8 mouse cellular contexts compared by ENCODE assay signal in genomic region chr9:106421865-106422160, GRCm38 (mm10). TPM values are rescaled to one million over a fixed set of nuclear protein-coding genes. Genes with fewer than 3 reads are reported as not detected.
DNase-seq lines count a peak whose midpoint lies in the region; ATAC-seq and TF ChIP-seq lines count a peak whose summit lies in the region.

No protein-coding gene starts in this region.

- no peaks in the 10 kb centered on the region; the same call in 1 of the 2 replicates for H3K27me3 ChIP-seq in forebrain, embryonic 16.5 days (replicated peaks; ENCODE audit: control insufficient read depth, insufficient read depth, low read length)
- H3K27me3 ChIP-seq in thymus, adult 2 months (ENCODE audit: control insufficient read depth, insufficient read depth, low read length): no peaks in the 10 kb centered on the region

- in situ Hi-C loops in ES-E14 (cut with MboI; ENCODE audit: low sequenced_read_pairs in 2 of 2, unreplicated experiment in 2 of 2): loop anchor here (5.0 to 10.0 kb wide), 2 partner anchors 127 to 130 kb away; no protein-coding TSS in a partner anchor

- H3K9ac ChIP-seq in ES-E14 (ENCODE audit: insufficient read depth, low read depth, low read length, poor library complexity, severe bottlenecking): no peak overlapping the region
- H3K9ac ChIP-seq in forebrain, embryonic 16.5 days (replicated peaks; ENCODE audit: low read depth, low read length): no peak overlapping the region

- intact Hi-C loops in heart, postnatal 36 days (cut with DNase I): loop anchor here (1.0 to 5.0 kb wide), 4 partner anchors 72 to 265 kb away; partner anchors contain the start of gene Glyctk

- H3K4me3 ChIP-seq in ES-E14 (ENCODE audit: insufficient read depth in 1 of 2, low read depth in 1 of 2, low read length in 2 of 2, poor library complexity in 1 of 2, severe bottlenecking in 1 of 2): no peak overlapping the region
- no peak overlapping the region for H3K4me3 ChIP-seq in forebrain, embryonic 16.5 days (replicated peaks; ENCODE audit: low read length)
- H3K4me3 ChIP-seq in lung, adult 2 months (replicated peaks; ENCODE audit: extremely low read depth, low read depth, low read length): no peak overlapping the region
- H3K4me3 ChIP-seq in olfactory bulb, adult 2 months (ENCODE audit: insufficient read depth, low read depth, low read length): no peak overlapping the region
- H3K4me3 ChIP-seq in thymus, adult 2 months (ENCODE audit: control insufficient read depth, insufficient read depth, low read length): no peak overlapping the region

- no peaks in the 10 kb centered on the region for H3K36me3 ChIP-seq in ES-E14 (ENCODE audit: control insufficient read depth, insufficient read depth, low read length, poor library complexity, severe bottlenecking)
- no peaks in the 10 kb centered on the region for H3K36me3 ChIP-seq in forebrain, embryonic 16.5 days (ENCODE audit: control insufficient read depth, insufficient read depth)
- no peaks in the 10 kb centered on the region for H3K36me3 ChIP-seq in thymus, adult 2 months (ENCODE audit: control insufficient read depth, insufficient read depth, low read length)

- ATAC-seq in forebrain, embryonic 16.5 days: peak; percentile 83

- peaks cover 0 to 20% of the 10 kb centered on the region in 2 experiments; a peak in 2 of 4 replicates for H3K4me1 ChIP-seq in ES-E14 (ENCODE audit: control insufficient read depth in 2 of 2, insufficient read depth in 2 of 2, low read length in 2 of 2, poor library complexity in 1 of 2)
- peaks cover 28% of the 10 kb centered on the region for H3K4me1 ChIP-seq in forebrain, embryonic 16.5 days (replicated peaks; ENCODE audit: control insufficient read depth, insufficient read depth, low read length)
- peaks cover 9% of the 10 kb centered on the region for H3K4me1 ChIP-seq in lung, adult 2 months (ENCODE audit: control insufficient read depth, insufficient read depth, low read length)
- H3K4me1 ChIP-seq in olfactory bulb, adult 2 months (ENCODE audit: control insufficient read depth, insufficient read depth, low read length): peaks cover 42% of the 10 kb centered on the region
- H3K4me1 ChIP-seq in thymus, adult 2 months (replicated peaks; ENCODE audit: control insufficient read depth, insufficient read depth, low read length): peaks cover 7% of the 10 kb centered on the region

- TF ChIP-seq POLR2A in lung, adult 2 months (IDR thresholded peaks at IDR 0.05; ENCODE audit: borderline replicate concordance, extremely low read depth, low read depth, low read length): no peak
- TF ChIP-seq POLR2A in olfactory bulb, adult 2 months (IDR thresholded peaks at IDR 0.05; ENCODE audit: insufficient read depth, low read depth, low read length): no peak
- TF ChIP-seq POLR2A in thymus, adult 2 months (IDR thresholded peaks at IDR 0.05; ENCODE audit: control insufficient read depth, extremely low read depth, insufficient read depth, low read length, poor library complexity): no peak

- H3K27ac ChIP-seq in ES-E14 (ENCODE audit: insufficient read depth, low read depth, low read length, poor library complexity, severe bottlenecking): no peak overlapping the region
- no peak overlapping the region for H3K27ac ChIP-seq in forebrain, embryonic 16.5 days (ENCODE audit: low read length)
- H3K27ac ChIP-seq in olfactory bulb, adult 2 months (ENCODE audit: insufficient read depth, low read depth, low read length): no peak overlapping the region
- H3K27ac ChIP-seq in thymus, adult 2 months (ENCODE audit: control insufficient read depth, insufficient read depth, low read length): no peak overlapping the region

- H3K9me3 ChIP-seq in ES-E14 (ENCODE audit: control insufficient read depth, insufficient read depth, low read depth, low read length): no peaks in the 10 kb centered on the region
- no peaks in the 10 kb centered on the region for H3K9me3 ChIP-seq in forebrain, embryonic 16.5 days (ENCODE audit: control insufficient read depth, low read length)

- 1% methylated on average over 3 of the region's 3 CpGs for WGBS in forebrain, embryonic 16.5 days
- 0% methylated on average over 3 of the region's 3 CpGs for WGBS in lung, adult 2 months
- 0% methylated on average over 3 of the region's 3 CpGs for WGBS in olfactory bulb, adult 2 months
- 0% methylated on average over 3 of the region's 3 CpGs for WGBS in thymus, adult 2 months

- 0 out of 2 replicates have a peak overlapping the region, but pooled peaks have one; percentile 6 for H3K4me2 ChIP-seq in forebrain, embryonic 16.5 days (ENCODE audit: low read length)

- peak; percentile 89 for DNase-seq in ES-E14 (ENCODE audit: low read depth, low spot score)
- DNase-seq in cerebellum, adult 11 months: peak; percentile 78
- peak; percentile 85 to 88 for DNase-seq in heart, postnatal 36 days
- peak; percentile 83 to 94 for DNase-seq in layer of hippocampus, adult 18-20 months (ENCODE audit: low spot score in 2 of 2)
- DNase-seq in lung, adult 2 months: peak; percentile 83
- peak; percentile 80 for DNase-seq in thymus, adult 2 months

- TF ChIP-seq CTCF in lung, adult 2 months (IDR thresholded peaks at IDR 0.05; ENCODE audit: insufficient read depth, low read length): peak; percentile 91
- peak; percentile 48; the same call in 1 of the 2 replicates for TF ChIP-seq CTCF in olfactory bulb, adult 2 months (IDR thresholded peaks at IDR 0.05; ENCODE audit: insufficient read depth, low read depth, low read length)
- TF ChIP-seq CTCF in thymus, adult 2 months (IDR thresholded peaks at IDR 0.05; ENCODE audit: borderline replicate concordance, control insufficient read depth, extremely low read depth, insufficient read depth, low read length, poor library complexity): peak; percentile 65; the same call in 1 of the 2 replicates

TF ChIP-seq in ES-E14, 5 proteins besides CTCF, POLR2A, EP300 and RAD21:
- TF ChIP-seq ZC3H11A (IDR thresholded peaks at IDR 0.05; ENCODE audit: borderline replicate concordance, low read depth, low read length): peak; percentile 91
- TF ChIP-seq ZNF384 (IDR thresholded peaks at IDR 0.05; ENCODE audit: low read depth, low read length): no peak
- no peak for TF ChIP-seq HCFC1 (IDR thresholded peaks at IDR 0.05; ENCODE audit: borderline replicate concordance, insufficient read depth, low read length)
- no peak for TF ChIP-seq MAFK (IDR thresholded peaks at IDR 0.05; ENCODE audit: insufficient read depth, low read depth, low read length)

RNA-seq across cellular contexts. Expression of gene Rpl29, which starts 7.4 kb away (rescaled TPM):
- 43.7 and 61.2 TPM in 2 replicates for total RNA-seq in ES-E14 (2012; rRNA removed)
- polyA plus RNA-seq in forebrain, embryonic 16.5 days (2015; fragmentation: Nextera tagmentation; extraction: Ambion mirVana): 564 and 591 TPM in 2 replicates
- 100 to 1,000 TPM; 281 to 289 TPM for total RNA-seq in heart, postnatal 36 days (2021)
- total RNA-seq in layer of hippocampus, adult 18-20 months (2021): 100 to 1,000 TPM; 274 to 289 TPM
- polyA plus RNA-seq in lung, adult 2 months (2012; rRNA removed): 288 and 319 TPM in 2 replicates
- polyA plus RNA-seq in olfactory bulb, adult 2 months (2012; ENCODE audit: insufficient read depth, insufficient read length, low replicate concordance, missing spikeins): not detected in 2 replicates
- polyA plus RNA-seq in thymus, adult 2 months (2012; rRNA removed): 524 and 548 TPM in 2 replicates

RNA-seq across cellular contexts. Expression of gene Acy1, which starts 16.3 kb away (rescaled TPM):
- 28.8 and 40.3 TPM in 2 replicates for total RNA-seq in ES-E14 (2012; rRNA removed)
- 31.5 and 31.7 TPM in 2 replicates for polyA plus RNA-seq in forebrain, embryonic 16.5 days (2015; fragmentation: Nextera tagmentation; extraction: Ambion mirVana)
- total RNA-seq in heart, postnatal 36 days (2021): 10 to 100 TPM; 24.9 to 27.0 TPM
- 10 to 100 TPM; 14.3 to 16.8 TPM for total RNA-seq in layer of hippocampus, adult 18-20 months (2021)
- 6.5 and 10.0 TPM in 2 replicates for polyA plus RNA-seq in lung, adult 2 months (2012; rRNA removed)
- not detected in 2 replicates for polyA plus RNA-seq in olfactory bulb, adult 2 months (2012; ENCODE audit: insufficient read depth, insufficient read length, low replicate concordance, missing spikeins)
- polyA plus RNA-seq in thymus, adult 2 months (2012; rRNA removed): 11.0 and 12.5 TPM in 2 replicates

RNA-seq across cellular contexts. Expression of gene Abhd14b, which starts 25.4 kb away (rescaled TPM):
- 1.9 and 4.2 TPM in 2 replicates for total RNA-seq in ES-E14 (2012; rRNA removed)
- 6.2 and 7.7 TPM in 2 replicates for polyA plus RNA-seq in forebrain, embryonic 16.5 days (2015; fragmentation: Nextera tagmentation; extraction: Ambion mirVana)
- total RNA-seq in heart, postnatal 36 days (2021): 1 to 10 TPM; 7.2 to 8.3 TPM
- 10 to 100 TPM; 11.6 to 12.2 TPM for total RNA-seq in layer of hippocampus, adult 18-20 months (2021)
- polyA plus RNA-seq in lung, adult 2 months (2012; rRNA removed): 80.0 and 80.9 TPM in 2 replicates
- not detected in 2 replicates for polyA plus RNA-seq in olfactory bulb, adult 2 months (2012; ENCODE audit: insufficient read depth, insufficient read length, low replicate concordance, missing spikeins)
- polyA plus RNA-seq in thymus, adult 2 months (2012; rRNA removed): 21.6 and 29.3 TPM in 2 replicates

RNA-seq across cellular contexts. Expression of gene Abhd14a, which starts 25.7 kb away (rescaled TPM):
- 23.0 and 55.6 TPM in 2 replicates for total RNA-seq in ES-E14 (2012; rRNA removed)
- polyA plus RNA-seq in forebrain, embryonic 16.5 days (2015; fragmentation: Nextera tagmentation; extraction: Ambion mirVana): 72.3 and 81.9 TPM in 2 replicates
- 10 to 100 TPM; 20.9 to 25.1 TPM for total RNA-seq in heart, postnatal 36 days (2021)
- total RNA-seq in layer of hippocampus, adult 18-20 months (2021): 10 to 100 TPM; 32.1 to 34.9 TPM
- 27.2 and 34.4 TPM in 2 replicates for polyA plus RNA-seq in lung, adult 2 months (2012; rRNA removed)
- polyA plus RNA-seq in olfactory bulb, adult 2 months (2012; ENCODE audit: insufficient read depth, insufficient read length, low replicate concordance, missing spikeins): not detected in 2 replicates
- 18.1 and 19.8 TPM in 2 replicates for polyA plus RNA-seq in thymus, adult 2 months (2012; rRNA removed)

RNA-seq across cellular contexts. Expression of gene Pcbp4, which starts 31.3 kb away (rescaled TPM):
- 140 and 176 TPM in 2 replicates for total RNA-seq in ES-E14 (2012; rRNA removed)
- polyA plus RNA-seq in forebrain, embryonic 16.5 days (2015; fragmentation: Nextera tagmentation; extraction: Ambion mirVana): 221 and 249 TPM in 2 replicates
- 10 to 100 TPM; 72.8 to 73.4 TPM for total RNA-seq in heart, postnatal 36 days (2021)
- total RNA-seq in layer of hippocampus, adult 18-20 months (2021): 100 to 1,000 TPM; 186 to 198 TPM
- polyA plus RNA-seq in lung, adult 2 months (2012; rRNA removed): 68.5 and 70.7 TPM in 2 replicates
- not detected in 2 replicates for polyA plus RNA-seq in olfactory bulb, adult 2 months (2012; ENCODE audit: insufficient read depth, insufficient read length, low replicate concordance, missing spikeins)
- polyA plus RNA-seq in thymus, adult 2 months (2012; rRNA removed): 45.1 and 59.9 TPM in 2 replicates
